Mouse (Mus musculus) cerebellum, adult 18-20 months (tissue): Measurements from ENCODE around the gene Trpm1.

Source experiments
- DNase-seq, 2 experiments: peaks; one replicate each; pipeline ENCODE4 v3.0.0; 2021

The Trpm1 gene

DNA sequence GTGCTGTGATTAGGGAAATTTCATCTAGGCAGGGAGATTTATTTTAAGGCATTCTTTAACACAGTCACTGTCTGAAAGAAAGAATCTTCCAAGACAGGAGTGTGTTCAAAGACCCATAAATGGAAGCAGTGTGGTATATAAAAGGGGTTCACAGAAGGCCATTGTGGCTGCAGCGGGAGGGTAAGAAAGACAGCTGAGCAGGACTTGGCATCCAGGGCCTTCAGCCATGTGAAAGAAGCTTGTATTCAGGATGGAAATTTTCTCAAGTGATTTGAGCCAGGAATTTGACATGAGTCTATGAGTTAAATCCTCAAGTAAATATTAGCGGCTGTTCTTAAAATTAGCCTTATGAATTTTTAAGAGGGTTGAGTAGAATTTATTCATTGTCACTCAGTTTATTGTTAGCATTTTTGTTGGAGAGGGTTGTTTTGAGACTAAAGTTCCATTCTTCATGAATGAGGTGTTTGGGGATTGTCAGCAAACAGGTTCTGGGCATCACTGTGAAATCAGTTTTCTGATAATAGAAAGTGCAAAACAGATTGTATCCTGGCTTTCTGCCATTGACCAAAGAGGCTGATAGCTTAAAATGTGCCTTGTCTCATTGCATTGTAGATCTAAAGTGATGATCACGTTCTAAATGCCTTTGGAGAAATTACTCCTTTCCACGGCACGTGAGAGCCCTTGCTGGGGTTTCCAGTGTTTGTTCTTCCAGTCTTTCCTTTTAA, 142.8 kb downstream of the Trpm1 start:
- no peak for DNase-seq

DNA sequence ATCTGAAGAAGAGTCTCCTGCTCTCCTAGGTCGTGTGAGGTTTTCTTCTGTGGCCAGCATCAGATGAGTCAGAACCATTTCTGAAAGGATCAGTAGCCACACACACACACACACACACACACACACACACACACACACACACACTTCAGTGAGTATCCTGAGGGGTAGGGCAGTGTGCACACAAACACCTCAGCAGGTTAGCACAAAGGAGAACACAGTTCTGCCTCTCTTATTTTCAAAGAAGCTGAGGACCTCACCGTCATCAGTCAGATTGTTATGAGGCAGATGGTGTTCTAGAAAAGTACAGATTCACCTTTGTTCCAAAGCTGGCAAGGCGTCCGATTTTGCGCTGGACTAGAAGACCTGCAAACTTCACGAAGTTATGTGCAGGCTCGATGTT, 156.6 kb downstream of the Trpm1 start:
- no peak for DNase-seq

DNA sequence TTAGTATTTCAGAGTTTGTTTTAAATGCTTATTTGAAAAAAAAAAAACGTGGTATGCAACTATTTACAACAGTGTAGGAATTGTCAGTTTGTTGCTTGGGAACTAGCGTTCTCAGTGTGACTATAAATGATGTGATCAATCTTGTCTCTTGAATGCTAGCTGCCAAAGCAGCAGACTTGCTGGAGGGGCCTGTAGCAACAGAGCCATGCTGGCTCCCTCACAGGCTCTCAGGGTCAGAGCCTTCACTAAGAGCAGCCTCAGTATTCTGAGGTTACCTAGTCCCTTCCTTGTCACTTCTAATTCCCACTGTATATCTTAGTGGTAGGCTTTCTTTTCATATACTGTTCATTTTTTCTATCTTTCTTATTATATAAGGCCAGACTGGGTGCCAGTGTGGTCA, 157.1 kb downstream of the Trpm1 start:
- no peak for DNase-seq

DNA sequence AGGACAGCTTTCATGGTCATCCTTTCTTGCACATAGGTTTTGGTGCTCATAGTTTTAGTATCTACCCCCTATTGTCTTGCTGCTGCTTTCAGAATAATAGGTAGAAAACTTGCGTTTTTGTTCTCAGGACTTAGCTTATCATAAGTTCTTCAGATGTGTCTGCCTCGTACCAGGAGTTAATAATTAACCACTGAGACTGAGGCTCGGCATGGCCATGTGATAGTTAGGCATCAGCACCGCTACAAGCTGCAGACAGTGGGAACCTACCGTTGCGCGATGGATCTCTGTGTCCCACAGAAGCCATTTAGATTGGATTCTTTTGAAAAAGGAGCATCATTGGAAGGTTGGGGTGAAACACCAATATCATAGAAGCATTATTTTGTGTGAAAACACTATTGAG, 159.2 kb downstream of the Trpm1 start:
- no peak for DNase-seq
